Mouse (Mus musculus): ENCODE results near the gene Gapdh. TPM values are rescaled to one million over a fixed set of nuclear protein-coding genes. Genes with fewer than 3 reads are reported as not detected.

The Gapdh gene
- polyA plus RNA-seq (2012; rRNA removed): 2,744 and 3,766 TPM in 2 replicates

GRCm38 (mm10) chr6:125166051-125166751 is at the start of gene Gapdh:
Gene Gapdh, minus strand, starts transcription at chr6:125166467.

GRCm38 (mm10) chr6:125215148-125215954 is 49.1 kb upstream of the Gapdh start, which contains the start of gene Vamp1:
Gene Vamp1, plus strand, starts transcription at chr6:125215551.

GRCm38 (mm10) chr6:125191332-125192015 is 25.2 kb upstream of the Gapdh start, which contains the start of the genes Ncapd2 and Mrpl51:
Gene Ncapd2, minus strand, starts transcription at chr6:125191701.
Gene Mrpl51, plus strand, starts transcription at chr6:125191801.

DNA sequence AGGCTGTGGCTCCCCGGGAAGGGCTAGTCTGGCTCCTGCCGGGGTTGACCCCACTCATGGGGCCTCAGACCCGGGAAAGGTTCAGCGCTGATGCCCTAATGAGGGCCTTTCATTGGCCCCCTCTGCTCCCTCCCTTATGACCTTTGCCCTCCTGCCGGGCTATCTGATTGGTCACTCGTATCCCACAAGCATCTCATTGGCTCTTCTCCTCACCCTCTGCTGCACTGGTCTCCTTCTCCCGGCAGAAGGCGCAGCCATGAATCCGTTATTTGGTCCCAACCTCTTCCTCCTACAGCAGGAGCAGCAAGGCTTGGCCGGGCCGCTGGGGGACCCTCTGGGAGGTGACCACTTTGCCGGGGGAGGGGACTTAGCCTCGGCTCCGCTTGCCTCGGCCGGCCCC is 21.3 kb downstream of the Gapdh start, which contains the start of gene Iffo1:
Gene Iffo1 (plus strand): TSS at position 241 of the 400 bp plus-strand sequence.

DNA sequence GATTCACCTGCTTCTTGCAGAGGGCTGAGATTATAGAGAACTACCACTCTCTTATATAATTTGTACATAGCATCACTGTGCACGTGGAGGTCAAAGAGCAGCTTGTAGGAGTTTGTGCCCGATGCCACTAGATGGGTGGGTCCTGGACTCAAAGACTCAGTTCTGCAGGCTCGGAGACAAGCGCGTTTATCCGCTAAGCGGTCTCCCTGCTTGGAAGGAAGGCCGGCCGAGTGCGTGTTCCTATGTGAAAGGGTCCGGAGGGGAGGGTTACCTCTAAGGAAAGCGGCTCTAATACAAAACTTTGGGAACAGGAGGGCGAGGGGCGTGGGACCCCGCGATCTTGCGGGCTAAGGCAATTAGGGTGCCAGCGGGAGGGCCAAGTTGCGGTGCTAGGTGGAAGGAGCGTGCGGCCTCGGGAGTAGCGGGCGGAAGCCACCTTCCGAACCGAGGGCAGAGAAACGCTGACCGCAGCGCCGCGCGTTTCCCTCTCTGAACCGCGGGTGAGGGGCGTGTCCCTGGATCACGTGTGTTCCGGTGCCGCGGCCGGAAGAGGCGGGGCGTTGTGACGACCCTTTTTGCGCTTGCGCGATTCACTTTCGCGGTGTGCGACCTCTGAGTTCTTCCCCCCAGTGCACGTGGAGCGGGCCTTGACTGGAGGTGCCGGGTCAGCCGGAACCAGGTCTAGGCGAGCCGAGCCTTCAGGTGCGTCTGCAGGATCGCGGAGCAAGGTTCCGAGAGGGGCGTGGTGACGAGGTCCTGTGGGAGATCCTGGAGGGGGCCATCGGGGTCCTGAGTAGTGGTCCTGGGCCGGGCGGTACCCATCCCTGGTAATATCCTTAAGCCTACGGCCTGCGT is 34.7 kb downstream of the Gapdh start, which contains the start of gene Nop2:
Gene Nop2 (plus strand): TSS at position 608 of the 855 bp plus-strand sequence.

Other genes with a start within 250 kb of the Gapdh start
- 2,372 and 2,516 TPM in 2 replicates for gene Ptms, start 246.4 kb downstream of the Gapdh start, polyA plus RNA-seq (2012; rRNA removed)
- 531 and 537 TPM in 2 replicates for gene Mlf2, start 235.1 kb downstream of the Gapdh start, polyA plus RNA-seq (2012; rRNA removed)
- gene Cops7a, start 200.9 kb downstream of the Gapdh start, polyA plus RNA-seq (2012; rRNA removed): 135 and 153 TPM in 2 replicates
- gene Pianp, start 169.8 kb downstream of the Gapdh start, polyA plus RNA-seq (2012; rRNA removed): 36.3 and 46.5 TPM in 2 replicates
- 104 and 109 TPM in 2 replicates for gene Zfp384, start 157.3 kb downstream of the Gapdh start, polyA plus RNA-seq (2012; rRNA removed)
- gene Ing4, start 126.7 kb downstream of the Gapdh start, polyA plus RNA-seq (2012; rRNA removed): 150 and 154 TPM in 2 replicates
- gene Acrbp, start 116.8 kb downstream of the Gapdh start, polyA plus RNA-seq (2012; rRNA removed): 33.4 and 35.8 TPM in 2 replicates
- gene Lpar5, start 98.5 kb downstream of the Gapdh start, polyA plus RNA-seq (2012; rRNA removed): 0.57 and 1.2 TPM in 2 replicates
- 123 and 129 TPM in 2 replicates for gene Chd4, start 70.5 kb downstream of the Gapdh start, polyA plus RNA-seq (2012; rRNA removed)
- gene Nop2, start 34.6 kb downstream of the Gapdh start, polyA plus RNA-seq (2012; rRNA removed): 41.9 and 42.5 TPM in 2 replicates
- 30.9 and 37.7 TPM in 2 replicates for gene Iffo1, start 21.2 kb downstream of the Gapdh start, polyA plus RNA-seq (2012; rRNA removed)
- 207 and 239 TPM in 2 replicates for gene Ncapd2, start 25.2 kb upstream of the Gapdh start, polyA plus RNA-seq (2012; rRNA removed)
- 67.8 and 68.4 TPM in 2 replicates for gene Mrpl51, start 25.3 kb upstream of the Gapdh start, polyA plus RNA-seq (2012; rRNA removed)
- 21.0 and 25.2 TPM in 2 replicates for gene Vamp1, start 49.1 kb upstream of the Gapdh start, polyA plus RNA-seq (2012; rRNA removed)
- 2.4 and 3.3 TPM in 2 replicates for gene Tapbpl, start 65.4 kb upstream of the Gapdh start, polyA plus RNA-seq (2012; rRNA removed)
- gene Cd27, start 70.5 kb upstream of the Gapdh start, polyA plus RNA-seq (2012; rRNA removed): 0.21 and 0.28 TPM in 2 replicates
- gene Tuba3a, start 119.6 kb upstream of the Gapdh start, polyA plus RNA-seq (2012; rRNA removed): 0.04 TPM in 1 of 2 replicates, not detected in the other
- gene Ltbr, start 147.4 kb upstream of the Gapdh start, polyA plus RNA-seq (2012; rRNA removed): 11.7 and 18.6 TPM in 2 replicates
- 0.36 and 0.73 TPM in 2 replicates for gene Scnn1a, start 154.2 kb upstream of the Gapdh start, polyA plus RNA-seq (2012; rRNA removed)
- 18.5 and 32.1 TPM in 2 replicates for gene Tnfrsf1a, start 182.9 kb upstream of the Gapdh start, polyA plus RNA-seq (2012; rRNA removed)
- gene Plekhg6, start 214.3 kb upstream of the Gapdh start, polyA plus RNA-seq (2012; rRNA removed): 0.06 and 0.21 TPM in 2 replicates

All from central nervous system, embryonic 14 days (tissue).